Mouse (Mus musculus) embryonic facial prominence, embryonic 15.5 days (tissue): ENCODE data around the gene Yap1. TPM values are rescaled to one million over a fixed set of nuclear protein-coding genes. Genes with fewer than 3 reads are reported as not detected.

ENCODE experiments used
- polyA plus RNA-seq: library from polyadenylated mRNA; unstranded; fragments of >200 nt; fragmentation: Nextera tagmentation; extraction: Ambion mirVana; gene quantifications from 2 replicates; pipeline ENCODE4 v1.2.1, GENCODE M21; 2015

Gene Yap1
- polyA plus RNA-seq, 1 experiment from 2014 or later: 49.0 TPM

Other genes with a start within 250 kb of the Yap1 start
- 115 and 125 TPM in 2 replicates for gene Tmem123, start 240.6 kb downstream of the Yap1 start, polyA plus RNA-seq
- 38.4 and 40.2 TPM in 2 replicates for gene Birc2, start 167.5 kb downstream of the Yap1 start, polyA plus RNA-seq
- 15.2 and 17.0 TPM in 2 replicates for gene Birc3, start 131.4 kb downstream of the Yap1 start, polyA plus RNA-seq
- 17.2 and 19.3 TPM in 2 replicates for gene Cfap300, start 38.2 kb upstream of the Yap1 start, polyA plus RNA-seq
- gene Cep126, start 129.7 kb upstream of the Yap1 start, polyA plus RNA-seq: 2.8 and 4.0 TPM in 2 replicates